Mouse (Mus musculus) layer of hippocampus, postnatal 14 days (tissue): Measurements from ENCODE around the gene Vmo1. TPM values are rescaled to one million over a fixed set of nuclear protein-coding genes. Genes with fewer than 3 reads are reported as not detected.
"Not testable (repeated sequence)": the region's sequence is repeated elsewhere in the genome, so short reads cannot be mapped to it uniquely, and the experiment has no call there.

Source experiments
- DNase-seq, 2 experiments: peaks; one replicate each; pipeline ENCODE4 v3.0.0; 2021 to 2022; ENCODE audit warnings: low spot score in 2 of 2, mixed read lengths in 1 of 2
- total RNA-seq, 2 experiments: library from RNA; stranded (reverse); gene quantifications; 2 replicates each; pipeline ENCODE4 v1.2.3; 2021

The Vmo1 gene
- total RNA-seq, 2 experiments from 2014 or later: not detected

DNA sequence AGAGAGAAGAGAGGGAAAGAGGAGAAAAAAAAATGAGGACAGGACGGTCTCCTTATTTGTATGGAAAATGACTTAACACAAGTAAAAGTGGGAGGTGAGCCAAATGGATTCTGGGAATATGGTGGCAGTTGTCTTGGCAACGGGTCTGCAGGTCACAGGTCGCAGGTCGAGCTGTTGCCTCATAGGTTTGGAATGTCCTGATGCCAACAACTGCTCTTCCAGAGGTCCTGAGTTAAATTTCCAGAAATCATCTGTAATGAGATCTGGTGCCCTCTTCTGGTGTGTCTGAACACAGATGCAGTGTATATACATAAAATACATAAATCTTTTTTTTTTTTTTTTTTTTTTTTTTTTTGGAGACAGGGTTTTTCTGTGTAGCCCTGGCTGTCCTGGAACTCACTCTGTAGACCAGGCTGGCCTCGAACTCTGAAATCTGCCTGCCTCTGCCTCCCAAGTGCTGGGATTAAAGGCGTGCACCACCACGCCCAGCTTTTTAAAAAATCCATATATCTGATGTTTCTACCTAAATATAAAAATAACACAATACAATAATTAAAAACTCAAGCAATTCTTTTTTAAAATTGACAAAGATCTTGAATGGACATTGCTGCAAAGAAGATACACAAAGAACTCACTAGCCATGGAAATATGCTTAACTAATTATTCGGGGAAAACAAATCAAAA is 9.0 kb upstream of the Vmo1 start:
- not testable (repeated sequence) for DNase-seq

DNA sequence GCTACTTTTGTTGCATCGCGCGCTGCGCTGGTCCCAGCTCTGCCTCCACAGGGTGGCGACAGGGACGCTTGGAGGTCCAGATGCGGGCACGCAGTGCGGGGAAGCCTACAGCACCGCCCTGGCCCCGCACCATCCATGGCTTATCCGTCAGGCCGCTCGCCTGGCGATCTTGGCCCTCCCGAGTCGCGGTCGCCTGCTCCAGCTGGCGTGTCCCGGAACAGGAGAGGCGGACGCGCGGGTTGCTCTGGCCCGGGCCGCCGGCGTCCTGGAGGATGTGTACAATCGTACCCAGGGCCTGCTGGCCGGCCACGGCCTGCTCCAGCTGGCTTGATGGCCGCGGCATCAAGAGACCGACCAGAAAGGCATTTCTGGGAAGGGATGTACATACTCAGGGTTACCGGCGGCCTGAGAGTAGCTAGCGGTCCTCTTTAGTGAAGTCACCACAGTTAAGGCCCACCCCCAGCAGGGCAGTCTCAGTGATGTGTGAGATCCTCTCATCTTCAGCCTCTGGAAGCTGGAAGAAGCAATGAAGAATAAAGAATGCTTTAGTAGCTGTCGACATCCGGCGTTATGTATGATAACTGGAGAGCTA is 5.9 kb upstream of the Vmo1 start:
- no peak for DNase-seq

DNA sequence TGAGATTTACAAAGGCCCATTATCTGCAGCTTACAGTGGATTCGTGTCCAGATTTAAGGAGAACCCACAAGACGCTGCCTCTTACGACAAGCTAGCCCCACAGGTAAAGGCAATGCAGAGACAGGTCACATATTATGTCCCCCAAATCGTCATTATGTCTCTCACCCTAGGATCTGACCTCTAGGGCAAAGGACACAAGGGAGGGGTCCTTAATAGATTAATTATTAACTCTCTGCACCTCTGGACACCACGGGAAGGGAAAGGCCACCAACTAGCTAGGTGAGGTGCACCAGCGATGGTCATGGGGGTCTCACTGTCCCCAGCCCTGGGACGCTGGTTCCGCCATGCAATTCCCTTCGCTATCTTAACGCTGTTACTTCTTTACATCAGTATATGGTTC is 4.5 kb upstream of the Vmo1 start, which contains the start of gene Gltpd2:
Gene Gltpd2, plus strand, starts transcription at position 274 of the 400 bp plus-strand sequence.
- DNase-seq: no peak

DNA sequence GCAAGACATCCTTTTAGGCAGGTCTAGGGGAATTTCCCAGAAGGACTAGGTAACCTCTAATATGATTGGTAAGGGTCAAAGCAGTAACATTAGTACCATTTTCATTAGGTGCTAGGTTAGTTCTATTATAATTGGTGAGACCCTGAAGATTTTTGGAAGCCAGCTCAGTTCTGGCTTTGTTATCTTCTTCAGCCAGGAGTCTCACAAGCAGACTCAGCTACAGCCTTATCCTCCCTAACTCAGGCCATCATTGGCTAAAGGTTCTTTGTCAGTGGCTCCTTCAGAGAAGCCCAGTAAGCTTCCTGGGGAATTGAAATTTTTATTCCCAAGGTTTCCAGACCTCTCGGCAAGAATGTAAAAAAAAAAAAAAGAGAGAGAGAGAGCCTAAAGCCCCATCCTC is 4.0 kb upstream of the Vmo1 start:
- no peak for DNase-seq

DNA sequence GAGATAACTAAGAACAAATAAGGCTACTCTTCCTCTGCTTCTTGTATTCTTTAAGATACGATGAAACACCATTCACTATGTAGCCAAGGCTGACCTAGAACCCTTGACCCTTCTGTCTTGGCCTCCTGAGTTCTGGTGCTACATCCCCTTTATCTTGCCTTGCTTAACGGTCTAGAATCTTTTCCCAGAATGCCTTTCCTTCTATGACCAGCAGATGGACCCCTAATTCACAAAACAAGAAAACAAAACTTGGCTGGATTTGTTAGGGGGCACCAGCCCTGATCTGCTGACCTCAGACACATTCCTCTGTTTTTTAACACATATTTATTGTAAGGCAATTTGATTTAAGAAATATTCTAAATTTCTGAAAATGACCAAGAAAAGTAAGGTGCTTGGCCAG is 1.9 kb upstream of the Vmo1 start:
- DNase-seq: peak in 1 of 2 experiments; percentile 63

DNA sequence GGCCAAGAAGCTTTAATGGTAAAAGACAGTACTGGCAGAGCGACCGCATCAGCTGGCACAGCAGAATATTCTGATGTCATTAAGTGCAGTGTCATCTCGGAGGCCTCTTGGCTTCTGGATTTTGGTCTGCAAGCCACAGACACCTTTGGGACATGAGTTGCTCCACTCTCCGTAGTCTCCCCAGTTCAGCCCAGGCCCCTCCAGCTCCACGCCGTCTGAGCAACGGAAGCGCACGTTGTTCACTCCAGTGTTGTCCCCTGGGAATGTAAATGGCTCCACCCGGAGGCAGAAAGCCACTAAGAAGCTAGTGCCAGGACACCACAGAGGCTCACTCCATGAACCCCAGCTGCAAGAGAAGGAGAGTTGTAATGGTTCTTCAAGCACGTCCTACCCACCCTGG is 896 bp downstream of the Vmo1 start:
- no peak for DNase-seq

DNA sequence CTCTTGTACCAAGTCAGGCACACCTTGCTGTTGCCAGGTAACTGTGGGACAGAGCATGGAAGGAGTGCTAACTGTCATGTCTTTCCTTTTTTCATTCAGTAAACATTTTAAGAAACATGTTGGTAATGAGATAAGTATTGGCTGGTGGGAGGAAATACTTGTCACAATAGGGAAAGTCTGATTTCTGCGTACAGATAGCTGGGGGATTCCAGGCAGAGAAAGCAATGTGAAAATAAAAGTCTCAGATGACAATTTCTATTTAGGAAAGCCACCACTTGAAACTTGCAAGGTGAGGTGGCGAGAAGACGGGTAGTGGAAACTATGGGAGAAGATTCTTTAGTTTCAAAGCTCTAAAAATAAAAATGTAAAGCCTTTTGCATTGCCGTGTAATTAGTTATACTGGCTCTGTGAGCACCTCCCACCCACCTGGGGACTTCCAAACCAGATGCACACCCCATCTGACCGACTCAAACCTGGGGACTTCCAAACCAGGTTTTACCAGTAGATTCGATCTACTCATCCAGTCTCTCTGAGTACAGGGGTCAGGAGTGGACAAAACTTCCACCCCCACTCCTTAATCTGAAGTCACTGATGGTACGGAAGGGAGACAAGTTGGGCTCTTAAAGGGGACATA is 1.6 kb downstream of the Vmo1 start:
- DNase-seq: no peak

DNA sequence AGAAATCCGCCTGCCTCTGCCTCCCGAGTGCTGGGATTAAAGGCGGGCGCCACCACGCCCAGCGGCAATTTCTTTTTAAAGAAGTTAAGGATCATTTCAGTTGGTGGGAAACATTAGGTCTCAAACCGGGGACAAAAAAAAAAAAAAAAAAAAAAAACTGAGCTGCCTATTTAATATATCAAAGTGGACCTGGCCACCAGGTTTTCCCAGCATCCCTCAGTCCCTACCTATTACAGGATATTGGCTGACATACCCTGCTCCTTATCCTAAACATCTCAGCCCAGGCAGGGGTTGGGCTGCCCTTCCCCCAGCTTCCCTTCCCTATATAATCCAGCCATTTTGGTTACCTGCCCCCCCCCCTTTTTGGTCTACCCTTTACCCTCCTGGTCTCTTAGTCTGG is 2.6 kb downstream of the Vmo1 start:
- no peak for DNase-seq

DNA sequence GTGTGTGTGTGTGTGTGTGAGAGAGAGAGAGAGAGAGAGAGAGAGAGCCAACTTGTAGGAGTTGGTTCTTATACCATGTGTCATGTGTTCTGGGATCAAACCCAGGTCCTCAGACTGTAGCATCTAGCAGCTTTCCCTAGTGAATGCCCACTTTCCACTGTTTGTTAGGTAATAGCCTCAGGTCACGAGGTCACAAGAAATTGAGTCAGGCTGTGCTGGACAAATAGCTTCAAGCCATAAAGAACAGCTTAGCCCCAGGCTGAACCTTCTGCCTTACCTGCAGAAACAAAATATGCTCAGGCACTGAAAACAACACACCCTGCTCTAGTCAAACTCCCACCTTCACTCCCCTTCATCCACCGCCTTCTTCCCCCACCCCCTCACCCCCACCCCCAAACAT is 3.2 kb downstream of the Vmo1 start:
- DNase-seq: no peak

DNA sequence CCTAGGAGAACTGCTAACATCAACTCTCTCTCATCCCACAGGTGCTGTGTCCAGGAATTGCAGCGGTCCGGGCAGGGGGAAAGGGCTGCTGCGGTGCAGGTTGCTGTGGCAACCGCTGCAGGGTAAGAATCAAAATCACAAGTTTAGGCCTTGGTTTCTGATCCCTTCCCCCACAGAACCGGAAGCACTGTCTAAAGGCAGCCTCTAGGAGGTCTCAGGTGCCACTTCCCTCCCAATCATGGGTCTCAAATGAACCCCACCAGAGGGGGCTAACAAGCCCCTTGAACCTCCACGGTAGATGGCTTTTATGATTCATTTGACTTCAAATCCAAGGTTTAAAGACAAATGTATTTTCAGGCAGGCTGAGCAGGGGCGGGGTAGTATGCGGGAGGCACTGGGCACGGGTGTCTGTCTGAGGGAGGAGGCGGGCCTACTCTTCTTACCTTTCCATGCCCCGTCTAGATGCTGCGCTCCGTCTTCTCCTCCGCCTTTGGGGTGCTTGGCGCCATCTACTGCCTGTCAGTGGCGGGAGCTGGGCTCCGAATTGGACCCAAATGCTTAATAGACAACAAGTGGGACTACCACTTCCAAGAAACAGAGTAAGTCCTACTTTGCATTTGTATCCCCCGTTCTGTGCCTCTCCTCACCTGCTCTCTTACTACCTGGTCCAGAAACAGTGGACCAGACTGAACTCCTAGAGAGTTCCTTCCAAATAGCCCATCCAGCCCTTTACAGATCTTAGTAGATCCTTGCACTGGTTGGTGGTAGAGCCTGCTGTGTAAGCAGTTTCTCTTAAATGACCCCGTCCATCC is 4.5 kb downstream of the Vmo1 start:
- peak in 1 of 2 experiments; percentile 12 for DNase-seq

DNA sequence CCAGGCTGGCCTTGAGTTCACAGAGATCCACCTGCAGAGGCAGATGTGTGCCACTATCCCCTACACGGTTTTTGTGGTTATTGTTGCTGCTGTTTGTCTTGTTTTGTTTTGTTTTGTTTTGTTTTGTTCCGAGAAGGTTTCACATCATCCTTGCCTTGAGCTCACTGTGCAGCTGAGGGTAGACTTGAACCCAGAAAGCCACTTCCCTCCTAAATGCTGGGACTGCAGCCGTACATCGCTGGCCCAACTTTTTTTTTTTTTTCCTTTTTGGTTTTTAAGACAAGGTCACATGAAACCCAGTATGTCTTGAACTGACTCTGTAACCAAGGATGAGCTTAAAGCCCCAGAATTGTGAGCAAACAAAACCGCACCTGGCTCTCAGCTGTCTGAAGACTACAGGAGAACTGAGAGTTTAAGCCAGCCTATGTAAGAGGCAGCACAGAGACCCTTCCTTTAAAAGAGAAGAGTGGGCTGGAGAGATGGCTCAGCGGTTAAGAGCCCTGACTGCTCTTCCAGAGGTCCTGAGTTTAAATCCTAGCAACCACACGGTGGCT is 7.4 kb downstream of the Vmo1 start:
- no peak for DNase-seq

DNA sequence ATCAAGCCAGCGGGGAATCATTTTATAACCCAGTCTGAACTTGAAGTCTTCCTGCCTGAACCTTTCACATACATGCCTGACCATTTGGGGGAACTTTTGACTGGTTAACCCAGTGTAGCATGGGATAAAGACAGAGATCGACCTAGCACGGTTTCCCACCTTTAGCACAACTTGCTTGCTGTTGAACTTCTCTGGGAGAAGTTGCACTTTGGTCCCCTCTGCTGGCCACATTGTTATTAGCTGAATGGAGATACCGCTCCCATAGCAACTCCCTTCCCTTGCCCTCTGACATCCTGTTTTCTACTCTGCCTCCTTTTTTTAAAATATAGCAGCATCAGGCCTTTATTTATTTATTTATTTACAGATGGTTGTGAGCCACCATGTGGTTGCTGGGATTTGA is 8.0 kb downstream of the Vmo1 start:
- DNase-seq: peak; percentile 36 to 59

DNA sequence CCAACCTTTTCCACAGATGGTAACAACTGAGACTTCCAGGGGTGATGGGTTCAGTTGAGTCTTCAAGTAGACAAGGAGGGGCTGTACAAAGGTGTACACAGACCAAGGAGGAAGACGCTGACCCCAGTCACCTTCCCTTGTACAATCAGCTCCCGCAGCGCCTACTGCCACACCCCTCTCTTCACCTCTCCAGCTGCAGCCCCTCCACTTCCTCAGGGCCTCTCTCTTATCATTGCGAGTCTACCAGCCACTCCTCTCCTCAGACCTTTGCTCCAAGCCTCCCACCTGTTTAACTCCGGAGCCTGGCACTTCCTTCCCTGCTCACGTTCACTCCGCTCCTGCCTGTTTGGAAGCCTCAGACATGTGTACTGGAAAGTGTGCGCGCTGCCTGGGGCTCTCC is 9.4 kb downstream of the Vmo1 start, which contains the start of gene Tm4sf5:
Gene Tm4sf5, plus strand, starts transcription at position 275 of the 400 bp plus-strand sequence.
- no peak for DNase-seq

DNA sequence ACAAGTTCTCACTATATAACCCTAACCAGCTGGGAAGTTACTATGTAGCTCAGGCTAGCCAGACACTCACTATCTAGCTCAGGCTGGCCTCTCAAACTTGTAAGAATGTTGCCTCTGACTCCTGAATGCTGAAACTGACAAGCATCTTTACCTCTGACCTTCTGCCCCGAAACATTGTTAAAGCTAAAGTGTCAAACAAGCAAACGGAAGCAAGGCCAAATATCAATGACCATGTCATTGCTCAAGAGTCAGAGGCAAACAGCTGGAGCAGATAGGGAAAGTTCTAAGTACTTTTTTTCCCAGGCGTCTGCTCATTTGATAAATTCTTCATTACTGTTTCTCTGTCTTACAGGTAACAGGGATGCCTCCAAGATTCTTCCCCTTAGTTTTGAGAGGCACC is 12.4 kb downstream of the Vmo1 start:
- no peak for DNase-seq

DNA sequence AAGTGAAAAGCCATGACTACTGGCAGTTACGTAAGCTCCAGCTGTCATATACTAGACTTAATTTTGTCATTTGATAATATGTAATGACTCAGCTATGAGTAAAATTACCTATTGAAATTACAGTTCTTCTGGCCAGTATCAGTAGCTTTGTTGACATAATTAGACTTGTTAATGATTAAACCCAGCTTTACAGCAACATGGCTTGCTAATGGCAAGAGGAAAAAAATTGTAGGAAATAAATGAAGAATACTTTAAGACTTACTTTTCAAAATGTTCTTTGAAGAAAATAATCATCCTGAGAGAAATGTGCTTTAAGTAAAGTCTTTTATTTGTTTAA is 14.0 kb downstream of the Vmo1 start:
- DNase-seq: no peak

DNA sequence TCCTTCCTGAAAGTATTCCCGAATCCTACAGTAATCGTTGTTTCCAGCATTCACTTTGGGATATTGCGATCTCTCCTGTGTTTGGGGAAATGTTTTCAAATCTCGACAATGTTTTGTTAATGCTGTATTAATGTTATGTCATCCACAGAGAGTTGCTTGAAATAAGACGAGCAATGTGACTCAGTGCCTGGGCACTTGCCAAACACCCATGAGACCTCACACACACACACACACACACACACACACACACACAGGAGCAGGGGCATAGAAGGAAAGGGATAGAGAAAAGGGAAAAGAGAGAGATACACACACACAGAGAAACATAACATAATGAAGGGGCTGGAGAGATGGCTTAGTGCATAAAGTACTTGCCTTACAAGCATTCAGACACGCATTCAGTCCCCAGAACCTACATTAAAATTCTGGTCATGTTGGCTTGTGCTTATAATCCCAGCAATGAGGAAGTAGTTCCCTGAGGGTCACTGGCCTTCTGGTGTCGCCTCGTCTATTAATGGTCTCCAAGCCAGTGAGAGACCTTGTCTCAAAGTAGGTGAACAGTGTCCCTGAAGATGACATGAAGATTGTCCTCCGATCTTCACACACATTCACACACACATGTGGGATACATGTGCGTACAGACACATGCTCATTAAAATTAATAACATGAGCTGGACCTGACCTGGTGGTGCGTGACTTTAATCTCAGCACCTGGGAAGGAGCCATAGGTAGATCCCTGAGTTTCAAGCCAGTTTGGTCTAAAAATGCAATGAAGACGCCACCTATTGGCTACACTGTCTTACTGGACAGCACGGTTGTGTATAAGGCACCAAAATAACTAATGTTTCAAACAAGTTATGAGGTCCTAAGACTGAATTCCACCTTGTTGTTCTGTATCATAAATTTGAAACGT is 14.6 kb downstream of the Vmo1 start:
- no peak for DNase-seq

DNA sequence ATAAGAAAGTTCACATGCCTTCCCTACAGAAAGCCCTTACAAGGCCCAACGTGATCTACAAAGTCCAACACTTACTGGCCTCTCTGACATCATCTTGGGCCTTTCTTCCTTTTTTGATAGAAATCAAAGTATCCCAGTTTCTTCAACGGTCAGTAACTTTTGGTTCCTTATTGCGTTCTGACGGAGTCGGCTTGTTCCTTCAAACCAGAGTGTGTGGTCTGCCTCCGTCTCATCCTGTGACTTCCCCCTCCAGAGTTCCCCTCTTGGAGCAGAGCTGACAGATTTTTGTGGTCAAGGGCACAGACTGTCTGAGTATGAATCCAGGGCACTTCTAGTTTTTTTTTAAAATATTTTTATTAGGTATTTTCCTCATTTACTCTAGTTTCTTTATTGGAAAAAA is 24.7 kb downstream of the Vmo1 start:
- peak in 1 of 2 experiments; percentile 12 for DNase-seq

DNA sequence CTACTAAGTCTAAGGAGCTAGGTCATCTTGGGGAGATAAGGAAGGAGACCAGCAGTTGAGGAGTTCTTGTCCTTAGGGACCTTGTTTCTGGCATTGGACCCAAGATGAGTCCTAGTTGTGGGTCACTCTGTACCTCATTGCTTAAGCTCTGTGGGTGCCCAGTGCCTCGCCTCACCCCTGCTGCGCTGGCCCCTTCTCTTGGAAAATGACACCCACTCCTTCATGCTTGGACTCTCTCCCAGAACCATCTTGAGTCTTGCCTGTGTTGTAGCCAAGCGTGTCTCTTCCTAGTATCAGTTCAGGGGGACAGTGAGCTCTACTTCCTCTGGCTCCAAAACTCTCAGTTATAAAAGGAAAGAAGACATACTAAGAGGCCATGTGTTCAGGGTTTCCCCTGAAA is 25.3 kb downstream of the Vmo1 start:
- DNase-seq: no peak

DNA sequence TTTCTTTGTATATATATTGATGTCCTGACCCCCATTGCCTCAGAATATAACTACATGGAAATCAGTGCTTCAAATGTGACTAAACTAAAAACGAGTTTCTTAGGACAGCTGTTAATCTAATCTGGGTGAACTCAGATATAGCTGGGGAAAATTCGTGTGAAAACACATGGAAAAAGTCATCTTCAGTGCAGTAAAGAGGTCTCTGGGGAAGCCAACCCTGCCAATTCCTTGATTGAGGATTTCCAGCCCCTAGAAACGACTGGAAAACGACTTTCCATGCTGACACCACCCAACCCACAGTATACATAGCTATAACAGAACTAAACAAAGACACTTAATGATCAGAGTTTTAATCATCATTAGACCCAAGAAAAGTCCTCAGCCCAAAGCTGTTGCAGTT is 26.6 kb downstream of the Vmo1 start:
- DNase-seq: no peak

DNA sequence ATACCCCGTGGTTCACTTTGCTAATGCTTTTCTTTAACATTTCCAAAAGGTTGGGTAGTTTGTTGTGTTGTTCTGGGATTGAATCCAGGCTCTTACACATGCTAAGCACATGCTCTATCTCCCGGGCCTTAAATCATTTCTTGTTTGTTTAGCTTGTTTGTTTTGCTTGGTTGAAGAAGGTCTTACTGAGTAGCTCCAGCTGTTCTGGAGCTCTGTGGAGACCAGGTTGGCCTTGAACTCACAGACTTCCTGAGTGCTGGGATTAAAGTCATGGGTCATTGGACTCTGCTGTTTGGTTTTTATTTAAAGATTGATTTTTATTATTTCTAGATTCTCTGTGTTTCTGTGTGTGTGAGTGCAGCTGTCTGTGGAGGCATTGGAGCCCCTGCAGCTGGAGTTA is 28.9 kb downstream of the Vmo1 start:
- no peak for DNase-seq
